Mouse (Mus musculus) mature B cell (primary cell): ENCODE results near the gene Dhrs9.

Experiments used
- in situ Hi-C: fragments of 300-500 bp; cut with MboI; formaldehyde crosslinking; loops from 2 replicates; pipeline ENCODE4 v1.14.3; 2019

The Dhrs9 gene

GRCm38 (mm10) chr2:69418294-69418881 is 38.1 kb downstream of the Dhrs9 start:
- in situ Hi-C loops = no loop called here

DNA sequence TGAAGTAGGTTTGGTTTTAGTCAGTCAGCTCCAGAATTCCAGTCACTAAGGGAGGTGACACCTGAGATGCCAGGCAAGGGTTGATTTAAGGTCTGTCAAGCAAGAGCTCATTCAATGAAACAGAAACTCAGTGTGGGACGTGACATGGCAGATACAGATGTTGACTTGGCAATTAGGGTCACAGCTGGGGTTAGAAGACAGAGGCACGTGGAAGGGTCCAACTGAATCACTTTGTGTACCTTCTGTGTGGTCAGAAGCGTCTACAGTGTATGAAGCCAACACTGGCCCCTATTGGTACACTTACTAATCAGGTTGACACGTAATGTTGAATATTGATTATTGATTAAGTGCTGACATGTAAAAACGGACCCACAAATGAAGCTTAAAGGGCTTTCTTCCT is 44.6 kb downstream of the Dhrs9 start:
- in situ Hi-C loops = loop anchor here (25.0 kb wide), 1 partner anchor 638 kb away; no protein-coding TSS in a partner anchor

DNA sequence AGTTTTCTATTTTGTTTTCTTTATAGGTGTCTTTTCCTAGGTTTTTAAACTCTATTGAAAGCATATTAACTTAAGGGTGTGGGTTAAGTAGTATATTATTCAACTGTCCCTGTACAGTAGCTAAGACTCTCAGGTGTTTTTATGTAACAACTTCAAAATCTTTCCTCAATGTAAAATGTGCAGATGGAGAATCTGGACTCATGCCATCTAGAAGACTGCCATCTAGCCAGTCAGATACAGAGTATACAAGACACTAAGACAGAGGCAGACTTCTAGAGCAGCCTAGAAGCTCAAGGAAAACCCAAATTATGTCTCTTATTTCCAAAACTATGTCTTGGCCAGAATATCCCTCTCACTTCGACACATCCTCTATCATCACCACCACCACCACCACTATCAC is 45.8 kb downstream of the Dhrs9 start:
- in situ Hi-C loops = loop anchor here (25.0 kb wide), 1 partner anchor 639 kb away; no protein-coding TSS in a partner anchor

GRCm38 (mm10) chr2:69427141-69427540 is 46.9 kb downstream of the Dhrs9 start:
- in situ Hi-C loops = loop anchor here (25.0 kb wide), 1 partner anchor 640 kb away; no protein-coding TSS in a partner anchor

GRCm38 (mm10) chr2:69428116-69428515 is 47.9 kb downstream of the Dhrs9 start:
- in situ Hi-C loops = loop anchor here (25.0 kb wide), 1 partner anchor 641 kb away; no protein-coding TSS in a partner anchor

- in situ Hi-C loops = loop anchor here (25.0 kb wide), 1 partner anchor 654 kb away; no protein-coding TSS in a partner anchor
Measured at GRCm38 (mm10) chr2:69441656-69442055, 61.4 kb downstream of the Dhrs9 start.

DNA sequence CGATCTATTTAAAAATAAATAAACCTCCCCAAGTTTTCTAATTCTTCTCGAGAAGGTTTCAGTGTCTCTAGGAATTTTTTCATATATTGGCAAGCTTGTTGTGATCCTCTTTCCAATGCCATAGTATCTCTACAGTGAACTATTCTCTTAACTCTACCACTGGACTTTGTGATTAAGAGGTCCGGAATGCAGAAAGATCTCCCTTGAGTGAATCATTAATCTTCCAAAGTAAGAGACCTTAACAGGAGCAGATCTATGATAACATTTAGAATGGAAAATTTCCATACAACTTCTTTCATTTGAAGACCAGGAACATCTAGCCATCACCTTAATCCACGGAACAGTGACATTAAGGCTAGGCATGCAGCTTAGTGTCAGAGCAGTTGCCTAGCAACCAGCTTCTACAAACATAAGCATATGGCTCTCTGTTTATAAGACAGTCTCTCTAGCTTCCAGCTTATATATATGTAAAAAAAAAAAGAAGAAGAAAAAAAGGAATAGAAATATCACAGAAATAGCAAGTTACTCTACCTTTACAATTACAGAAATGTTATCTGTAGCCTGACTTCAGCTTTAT is 65.7 kb downstream of the Dhrs9 start:
- in situ Hi-C loops = loop anchor here (25.0 kb wide), 1 partner anchor 659 kb away; no protein-coding TSS in a partner anchor

- in situ Hi-C loops = loop anchor here (25.0 kb wide), 1 partner anchor 661 kb away; no protein-coding TSS in a partner anchor
Measured at GRCm38 (mm10) chr2:69448581-69448980, 68.3 kb downstream of the Dhrs9 start.

- in situ Hi-C loops = no loop called here
Measured at GRCm38 (mm10) chr2:69451128-69451527, 70.9 kb downstream of the Dhrs9 start.
